Mouse (Mus musculus) induced T-regulatory cell, adult 2 months (primary cell): ENCODE results near the gene Zer1.
"Not testable (repeated sequence)": the region's sequence is repeated elsewhere in the genome, so short reads cannot be mapped to it uniquely, and the experiment has no call there.

ENCODE experiments used
- DNase-seq: peaks from one replicate; pipeline ENCODE4 v3.0.0-alpha.2; 2012; ENCODE audit warnings: low read depth

Gene Zer1

GRCm38 (mm10) chr2:30124472-30125274 lies at the start of gene Zer1:
Gene Zer1 (minus strand): TSS chr2:30124585.
- peak; percentile 96 for DNase-seq

GRCm38 (mm10) chr2:30173541-30174240 lies 49.3 kb upstream of the Zer1 start:
- no peak for DNase-seq

- no peak for DNase-seq
Observed at GRCm38 (mm10) chr2:30171997-30172382, 47.6 kb upstream of the Zer1 start.

GRCm38 (mm10) chr2:30171371-30171996 lies 47.1 kb upstream of the Zer1 start, which contains the start of gene Endog:
Gene Endog (plus strand): TSS chr2:30171493.
- DNase-seq: peak; percentile 87

- DNase-seq: peak; percentile 51
Observed at GRCm38 (mm10) chr2:30166677-30167076, 42.3 kb upstream of the Zer1 start.

- DNase-seq: no peak
Observed at GRCm38 (mm10) chr2:30164340-30164932, 40.1 kb upstream of the Zer1 start.

- DNase-seq: peak; percentile 82
Observed at GRCm38 (mm10) chr2:30161809-30162208, 37.4 kb upstream of the Zer1 start.

- not testable (repeated sequence) for DNase-seq
Observed at GRCm38 (mm10) chr2:30159871-30160270, 35.5 kb upstream of the Zer1 start.

GRCm38 (mm10) chr2:30152616-30153015 lies 28.2 kb upstream of the Zer1 start:
- DNase-seq: no peak

- no peak for DNase-seq
Observed at GRCm38 (mm10) chr2:30151840-30152239, 27.5 kb upstream of the Zer1 start.

- no peak for DNase-seq
Observed at GRCm38 (mm10) chr2:30147466-30147865, 23.1 kb upstream of the Zer1 start.

GRCm38 (mm10) chr2:30144436-30144835 lies 20.1 kb upstream of the Zer1 start:
- no peak for DNase-seq

- DNase-seq: not testable (repeated sequence)
Observed at GRCm38 (mm10) chr2:30140021-30140420, 15.6 kb upstream of the Zer1 start.

- no peak for DNase-seq
Observed at GRCm38 (mm10) chr2:30136458-30136857, 12.1 kb upstream of the Zer1 start.

GRCm38 (mm10) chr2:30134928-30135620 lies 10.7 kb upstream of the Zer1 start:
- DNase-seq: no peak

GRCm38 (mm10) chr2:30134378-30134711 lies 10.0 kb upstream of the Zer1 start:
- DNase-seq: no peak

- peak; percentile 99 for DNase-seq
Observed at GRCm38 (mm10) chr2:30133613-30134377, 9.4 kb upstream of the Zer1 start, which contains the start of gene Tbc1d13. Gene Tbc1d13 (plus strand): TSS chr2:30133746.

GRCm38 (mm10) chr2:30132801-30133612 lies 8.6 kb upstream of the Zer1 start:
- no peak for DNase-seq

GRCm38 (mm10) chr2:30131240-30131639 lies 6.9 kb upstream of the Zer1 start:
- DNase-seq: peak; percentile 43

GRCm38 (mm10) chr2:30130156-30130555 lies 5.8 kb upstream of the Zer1 start:
- no peak for DNase-seq
